Mouse (Mus musculus) liver (tissue): ENCODE measurements around the gene Kctd20.
"Not testable (repeated sequence)": the region's sequence is repeated elsewhere in the genome, so short reads cannot be mapped to it uniquely, and the experiment has no call there.

ENCODE experiments used
- DNase-seq: peaks from one replicate; pipeline ENCODE4 v3.0.0-alpha.2; 2020; ENCODE audit warnings: mixed read lengths

The Kctd20 gene

GRCm38 (mm10) chr17:28988291-28988690 lies 36.5 kb downstream of the Kctd20 start:
- DNase-seq, result no peak

- DNase-seq, result no peak
Observed at GRCm38 (mm10) chr17:28988996-28989395, 37.2 kb downstream of the Kctd20 start.

GRCm38 (mm10) chr17:28990060-28990459 lies 38.3 kb downstream of the Kctd20 start:
- DNase-seq, result no peak

- DNase-seq, result no peak
Observed at GRCm38 (mm10) chr17:28991286-28991685, 39.5 kb downstream of the Kctd20 start.

- no peak for DNase-seq
Observed at GRCm38 (mm10) chr17:28992105-28992504, 40.4 kb downstream of the Kctd20 start.

GRCm38 (mm10) chr17:28993004-28993403 lies 41.3 kb downstream of the Kctd20 start:
- not testable (repeated sequence) for DNase-seq

- DNase-seq, result no peak
Observed at GRCm38 (mm10) chr17:28994615-28995014, 42.9 kb downstream of the Kctd20 start.

GRCm38 (mm10) chr17:29000465-29000864 lies 48.7 kb downstream of the Kctd20 start:
- no peak for DNase-seq

- no peak for DNase-seq
Observed at GRCm38 (mm10) chr17:29003740-29004139, 52.0 kb downstream of the Kctd20 start.

- DNase-seq, result no peak
Observed at GRCm38 (mm10) chr17:29005002-29005401, 53.3 kb downstream of the Kctd20 start.

- DNase-seq, result peak; percentile 60
Observed at GRCm38 (mm10) chr17:29006812-29007211, 55.1 kb downstream of the Kctd20 start.

- no peak for DNase-seq
Observed at GRCm38 (mm10) chr17:29007243-29007640, 55.5 kb downstream of the Kctd20 start.

GRCm38 (mm10) chr17:29007641-29008325 lies 56.0 kb downstream of the Kctd20 start, which contains the start of gene Stk38:
TSS of gene Stk38 (minus strand) at chr17:29007995.
- peak; percentile 95 for DNase-seq

GRCm38 (mm10) chr17:29008326-29008650 lies 56.5 kb downstream of the Kctd20 start:
- DNase-seq, result no peak

GRCm38 (mm10) chr17:29009181-29009580 lies 57.4 kb downstream of the Kctd20 start:
- no peak for DNase-seq

- no peak for DNase-seq
Observed at GRCm38 (mm10) chr17:29014235-29014634, 62.5 kb downstream of the Kctd20 start.

GRCm38 (mm10) chr17:29015638-29016037 lies 63.9 kb downstream of the Kctd20 start:
- peak; percentile 56 for DNase-seq

GRCm38 (mm10) chr17:29016705-29017104 lies 65.0 kb downstream of the Kctd20 start:
- DNase-seq, result no peak

GRCm38 (mm10) chr17:29018292-29018984 lies 66.7 kb downstream of the Kctd20 start:
- DNase-seq, result peak; percentile 62
